In genomic region chr10:78042697-78043405, GRCm38 (mm10) we compare ENCODE assay signal across 8 mouse cellular contexts. TPM values are rescaled to one million over a fixed set of nuclear protein-coding genes. Genes with fewer than 3 reads are reported as not detected.
A peak's percentile ranks its signal among the peaks of the same experiment; 100 is the strongest.
DNase-seq lines count a peak whose midpoint lies in the region; ATAC-seq lines count a peak whose summit lies in the region.

No protein-coding gene starts in this region.

- no peaks in the 10 kb centered on the region for H3K9me3 ChIP-seq in heart, embryonic 16.5 days (replicated peaks; ENCODE audit: control insufficient read depth, low read length)

- peak overlapping the region; percentile 54 for H3K4me2 ChIP-seq in heart, embryonic 16.5 days (ENCODE audit: low read depth, low read length)

- ATAC-seq in heart, embryonic 16.5 days (replicated peaks; ENCODE audit: extremely low read depth, insufficient read depth, low FRiP score): no peak
- peak; percentile 41; the same call in 1 of the 2 replicates for ATAC-seq in erythroblast, adult 5-6 weeks (replicated peaks; ENCODE audit: low FRiP score, poor library complexity, severe bottlenecking)

- 0 out of 2 replicates have a peak, but pooled peaks cover 4% of the 10 kb centered on the region for H3K27me3 ChIP-seq in heart, embryonic 16.5 days (ENCODE audit: control insufficient read depth, insufficient read depth, low read length)

- H3K4me1 ChIP-seq in heart, embryonic 16.5 days (ENCODE audit: control insufficient read depth, insufficient read depth, low read length): 0 out of 2 replicates have a peak, but pooled peaks cover 2% of the 10 kb centered on the region

- 63% methylated on average over 14 of the region's 14 CpGs for WGBS in heart, embryonic 16.5 days

- H3K36me3 ChIP-seq in heart, embryonic 16.5 days (ENCODE audit: control insufficient read depth, insufficient read depth): no peaks in the 10 kb centered on the region

- peak overlapping the region; percentile 17 for H3K4me3 ChIP-seq in heart, embryonic 16.5 days (ENCODE audit: low read length)

- H3K27ac ChIP-seq in heart, embryonic 16.5 days (ENCODE audit: low read length): no peak overlapping the region

- no peak for DNase-seq in heart, adult 8-10 months (ENCODE audit: low spot score)
- peak; percentile 26 to 31 for DNase-seq in layer of hippocampus, postnatal 14 days (ENCODE audit: low spot score in 2 of 2)
- DNase-seq in neural tube, embryonic 10.5 days (ENCODE audit: extremely low spot score, low spot score): peak; percentile 21
- no peak for DNase-seq in urinary bladder, adult 2 months (ENCODE audit: low spot score)
- DNase-seq in yolk sac, embryonic 10.5 days (ENCODE audit: low spot score): no peak
- no peak for DNase-seq in embryo, embryonic 11 days

- H3K9ac ChIP-seq in heart, embryonic 16.5 days (ENCODE audit: low read length): no peak overlapping the region

RNA-seq across cellular contexts. Expression of gene Aire, which starts 0.6 kb away (rescaled TPM):
- polyA plus RNA-seq in heart, embryonic 16.5 days (2015; fragmentation: Nextera tagmentation; extraction: Ambion mirVana): 1.3 and 3.0 TPM in 2 replicates
- total RNA-seq in heart, adult 8-10 months (2022): not detected
- total RNA-seq in erythroblast, adult 5-6 weeks (2015; ENCODE audit: low replicate concordance): not detected in 2 replicates
- 0.60 TPM in 1 of 2 replicates, not detected in the other for total RNA-seq in erythroblast, adult 5-6 weeks (2017; ENCODE audit: low replicate concordance)
- under 1 TPM; 0.16 to 0.45 TPM for total RNA-seq in layer of hippocampus, postnatal 14 days (2021)
- polyA plus RNA-seq in urinary bladder, adult 2 months (2012; rRNA removed): 1.0 and 1.7 TPM in 2 replicates

RNA-seq across cellular contexts. Expression of gene Dnmt3l, which starts 1.1 kb away (rescaled TPM):
- 0.13 TPM in 1 of 2 replicates, not detected in the other for polyA plus RNA-seq in heart, embryonic 16.5 days (2015; fragmentation: Nextera tagmentation; extraction: Ambion mirVana)
- under 1 TPM in 2 of 4 experiments, not detected in 2; 0.38 to 0.65 TPM for total RNA-seq in heart, adult 8-10 months (2022)
- not detected in 2 replicates for total RNA-seq in erythroblast, adult 5-6 weeks (2015; ENCODE audit: low replicate concordance)
- total RNA-seq in erythroblast, adult 5-6 weeks (2017; ENCODE audit: low replicate concordance): 0.42 and 0.43 TPM in 2 replicates
- under 1 TPM; 0.39 to 0.57 TPM for total RNA-seq in layer of hippocampus, postnatal 14 days (2021)
- polyA plus RNA-seq in urinary bladder, adult 2 months (2012; rRNA removed): 43.8 and 60.7 TPM in 2 replicates

RNA-seq across cellular contexts. Expression of gene Icosl, which starts 26.3 kb away (rescaled TPM):
- 2.5 and 2.9 TPM in 2 replicates for polyA plus RNA-seq in heart, embryonic 16.5 days (2015; fragmentation: Nextera tagmentation; extraction: Ambion mirVana)
- 1 to 10 TPM; 6.1 to 7.9 (median 7.0) TPM for total RNA-seq in heart, adult 8-10 months (2022)
- total RNA-seq in erythroblast, adult 5-6 weeks (2015; ENCODE audit: low replicate concordance): 2.3 and 2.7 TPM in 2 replicates
- total RNA-seq in erythroblast, adult 5-6 weeks (2017; ENCODE audit: low replicate concordance): 1.8 and 4.9 TPM in 2 replicates
- 1 to 10 TPM; 4.5 to 5.7 TPM for total RNA-seq in layer of hippocampus, postnatal 14 days (2021)
- 42.6 and 42.8 TPM in 2 replicates for polyA plus RNA-seq in urinary bladder, adult 2 months (2012; rRNA removed)

RNA-seq across cellular contexts. Expression of gene Pfkl, which starts 33.0 kb away (rescaled TPM):
- polyA plus RNA-seq in heart, embryonic 16.5 days (2015; fragmentation: Nextera tagmentation; extraction: Ambion mirVana): 203 and 219 TPM in 2 replicates
- 100 to 1,000 TPM; 124 to 159 (median 130) TPM for total RNA-seq in heart, adult 8-10 months (2022)
- 0.96 and 1.5 TPM in 2 replicates for total RNA-seq in erythroblast, adult 5-6 weeks (2015; ENCODE audit: low replicate concordance)
- total RNA-seq in erythroblast, adult 5-6 weeks (2017; ENCODE audit: low replicate concordance): 7.3 and 11.6 TPM in 2 replicates
- total RNA-seq in layer of hippocampus, postnatal 14 days (2021): 100 to 1,000 TPM; 155 to 164 TPM
- 53.7 and 55.3 TPM in 2 replicates for polyA plus RNA-seq in urinary bladder, adult 2 months (2012; rRNA removed)

Comparison
In these comparisons a context has a peak if more than half of its experiments do, and no peak if none do; other contexts are left out.
1. DNase-seq: peak in layer of hippocampus, postnatal 14 days (2 of 2) and neural tube, embryonic 10.5 days (single experiment); none in heart, adult 8-10 months (single experiment), urinary bladder, adult 2 months (single experiment), yolk sac, embryonic 10.5 days (single experiment) and embryo, embryonic 11 days (single experiment).